Mouse (Mus musculus) liver, embryonic 14.5 days (tissue): ENCODE data around the gene Pgpep1l. TPM values are rescaled to one million over a fixed set of nuclear protein-coding genes. Genes with fewer than 3 reads are reported as not detected.

ENCODE experiments used
- ATAC-seq: fragments of 200-750 bp; cut with Nextera tagmentation; 2 replicates; pipeline ENCODE4 v1.8.0; 2017; ENCODE audit warnings: moderate number of reproducible peaks, mild to moderate bottlenecking, moderate library complexity; ENCODE audit not compliant: insufficient read depth
- DNase-seq, 3 experiments: peaks; one replicate each; pipeline ENCODE4 v3.0.0-alpha.2; 2012 to 2013; ENCODE audit warnings: low read depth in 3 of 3, low spot score in 3 of 3
- H3K27ac ChIP-seq: fragments of 300-500 bp; sonication (generic); 2 replicates; pipeline ENCODE4 v1.5.1; 2014; ENCODE audit warnings: moderate library complexity, mild to moderate bottlenecking, control low read depth, inconsistent platforms
- H3K27me3 ChIP-seq: fragments of 300-500 bp; sonication (generic); 2 replicates; pipeline ENCODE4 v1.6.1; 2014; ENCODE audit warnings: mild to moderate bottlenecking, low read length, moderate library complexity; ENCODE audit not compliant: control insufficient read depth, insufficient read depth
- H3K36me3 ChIP-seq: fragments of 300-500 bp; sonication (generic); replicated peaks from 2 replicates; pipeline ENCODE4 v1.6.1; 2014; ENCODE audit warnings: low read depth; ENCODE audit not compliant: control insufficient read depth, insufficient read depth
- H3K4me1 ChIP-seq, 2 experiments: fragments of 200-500 bp in 1 of 2; fragments of 300-500 bp in 1 of 2; sonication (generic) in 1 of 2; replicated peaks; 2 replicates each; pipeline ENCODE4 v1.6.1; 2012 to 2014; ENCODE audit warnings: antibody characterized with exemption in 1 of 2, inconsistent platforms in 1 of 2, low read length in 1 of 2; ENCODE audit not compliant: control insufficient read depth in 2 of 2, insufficient read depth in 2 of 2
- H3K4me2 ChIP-seq: fragments of 300-500 bp; sonication (generic); 2 replicates; pipeline ENCODE4 v1.6.1; 2014; ENCODE audit warnings: low read depth, mild to moderate bottlenecking, control low read depth, moderate library complexity
- H3K4me3 ChIP-seq, 2 experiments: fragments of 200-500 bp in 1 of 2; fragments of 300-500 bp in 1 of 2; sonication (generic) in 1 of 2; 2 replicates each; pipeline ENCODE4 v1.5.1; 2012 to 2014; ENCODE audit warnings: low read depth in 2 of 2, low read length in 2 of 2, mild to moderate bottlenecking in 2 of 2, control low read depth in 1 of 2, inconsistent platforms in 1 of 2, moderate library complexity in 1 of 2; ENCODE audit not compliant: insufficient read depth in 1 of 2
- H3K9ac ChIP-seq: fragments of 300-500 bp; sonication (generic); replicated peaks from 2 replicates; pipeline ENCODE4 v1.6.1; 2014; ENCODE audit warnings: mild to moderate bottlenecking, control low read depth, moderate library complexity
- H3K9me3 ChIP-seq: fragments of 300-500 bp; sonication (generic); 2 replicates; pipeline ENCODE4 v1.6.1; 2016; ENCODE audit warnings: low read length, mixed read lengths; ENCODE audit not compliant: control insufficient read depth
- CTCF ChIP-seq: IDR thresholded peaks from 2 replicates; pipeline ENCODE4 v1.5.1; 2016; ENCODE audit warnings: antibody characterized with exemption, low read depth, control low read depth
- EP300 ChIP-seq: IDR thresholded peaks from 2 replicates; pipeline ENCODE4 v1.6.1; 2016; ENCODE audit warnings: antibody characterized with exemption, low read depth
- WGBS: fragments of 180-500 bp; shearing (Covaris S2); extraction: QIAGEN DNeasy Blood & Tissue Kit; methylation state at CpG from one replicate; pipeline ENCODE4 v1.1.7; 2014; ENCODE audit not compliant: insufficient replicate concordance; 5-methylcytosine and 5-hydroxymethylcytosine counted together
- polyA plus RNA-seq, 2 experiments: library from polyadenylated mRNA; depleted of rRNA in 1 of 2; stranded (reverse) in 1 of 2; unstranded in 1 of 2; fragments of >200 nt; fragmentation: Nextera tagmentation in 1 of 2; extraction: Ambion mirVana in 1 of 2; gene quantifications; 2 replicates each; pipeline versions ENCODE4 v1.2.1 to v1.2.3; 2012 to 2014

Gene Pgpep1l
- polyA plus RNA-seq, 2 experiments = not detected

DNA sequence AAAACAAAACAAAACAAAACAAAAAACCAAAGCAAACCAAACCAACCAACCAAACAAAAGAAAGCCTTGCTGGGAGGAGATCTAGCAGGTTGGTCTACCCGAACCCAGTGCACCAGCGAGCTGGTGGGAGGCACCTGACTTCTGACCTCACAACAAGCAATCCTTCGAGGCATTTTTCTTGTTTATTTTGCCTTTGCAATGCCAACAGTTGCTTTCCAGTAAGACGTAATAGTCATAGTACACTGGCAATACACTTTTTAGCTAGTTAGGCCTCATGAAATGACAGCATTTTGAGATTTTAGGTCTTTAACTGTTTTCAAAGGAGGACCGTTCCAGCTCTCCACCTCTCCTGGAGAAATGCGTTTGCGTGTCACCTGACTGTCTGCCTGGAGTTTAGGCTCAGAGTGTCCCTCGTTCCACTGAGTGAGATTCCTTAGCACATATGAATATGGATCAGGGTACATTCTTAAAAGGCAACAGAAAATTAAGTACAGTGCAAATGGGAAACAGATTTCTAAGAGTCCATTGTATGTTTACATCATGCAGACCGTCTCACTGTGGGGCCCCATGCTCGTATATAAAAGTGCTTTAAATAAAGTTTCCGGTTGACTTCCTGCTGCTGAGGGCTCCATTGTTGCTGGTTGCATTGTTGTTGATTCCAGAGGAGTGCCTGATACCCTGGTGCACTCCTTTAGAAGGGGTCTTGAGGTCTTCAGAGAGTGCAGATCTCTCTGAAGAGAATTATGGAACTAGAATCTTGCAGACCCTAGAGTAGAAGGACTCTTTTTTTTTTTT is 41.9 kb upstream of the Pgpep1l start:
- no peak overlapping the region for H3K4me3 ChIP-seq
- 58% methylated on average over 11 of the region's 11 CpGs for WGBS
- no peaks in the 10 kb centered on the region for H3K36me3 ChIP-seq
- no peaks in the 10 kb centered on the region for H3K9me3 ChIP-seq
- no peak overlapping the region for H3K27ac ChIP-seq
- H3K27me3 ChIP-seq = no peaks in the 10 kb centered on the region
- no peak for ATAC-seq
- no peak overlapping the region for H3K9ac ChIP-seq
- no peaks in the 10 kb centered on the region for H3K4me1 ChIP-seq
- no peak for TF ChIP-seq CTCF
- no peak overlapping the region for H3K4me2 ChIP-seq
- no peak for DNase-seq

DNA sequence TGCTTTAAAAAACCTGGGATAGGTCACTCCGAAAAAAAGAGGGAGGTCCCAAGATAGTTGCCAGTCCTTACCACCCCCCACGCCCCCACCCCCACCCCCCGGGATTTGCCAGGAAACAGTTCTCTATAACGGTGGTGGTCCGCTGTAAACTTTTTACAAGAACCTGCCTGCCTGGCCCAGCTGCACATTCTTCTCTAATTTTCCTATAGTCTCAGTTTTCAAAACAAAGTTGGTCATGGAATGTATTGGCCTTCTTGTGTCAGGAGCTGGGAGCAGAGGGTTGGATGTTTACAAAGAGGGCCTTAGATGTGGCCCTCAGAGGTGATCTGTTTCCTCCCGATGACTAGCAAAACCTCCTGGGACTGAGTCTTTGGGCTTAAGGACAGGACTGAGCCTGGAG is 39.7 kb upstream of the Pgpep1l start:
- ATAC-seq (no peak), DNase-seq (no peak)
- no peaks in the 10 kb centered on the region for H3K9me3 ChIP-seq
- 61% methylated on average over 6 of the region's 6 CpGs for WGBS
- no peak overlapping the region for H3K4me3 ChIP-seq
- no peaks in the 10 kb centered on the region for H3K36me3 ChIP-seq
- H3K27me3 ChIP-seq = no peaks in the 10 kb centered on the region
- TF ChIP-seq EP300 = no peak
- no peak for TF ChIP-seq CTCF
- H3K4me1 ChIP-seq = no peaks in the 10 kb centered on the region
- no peak overlapping the region for H3K4me2 ChIP-seq
- H3K27ac ChIP-seq = no peak overlapping the region
- H3K9ac ChIP-seq = no peak overlapping the region

DNA sequence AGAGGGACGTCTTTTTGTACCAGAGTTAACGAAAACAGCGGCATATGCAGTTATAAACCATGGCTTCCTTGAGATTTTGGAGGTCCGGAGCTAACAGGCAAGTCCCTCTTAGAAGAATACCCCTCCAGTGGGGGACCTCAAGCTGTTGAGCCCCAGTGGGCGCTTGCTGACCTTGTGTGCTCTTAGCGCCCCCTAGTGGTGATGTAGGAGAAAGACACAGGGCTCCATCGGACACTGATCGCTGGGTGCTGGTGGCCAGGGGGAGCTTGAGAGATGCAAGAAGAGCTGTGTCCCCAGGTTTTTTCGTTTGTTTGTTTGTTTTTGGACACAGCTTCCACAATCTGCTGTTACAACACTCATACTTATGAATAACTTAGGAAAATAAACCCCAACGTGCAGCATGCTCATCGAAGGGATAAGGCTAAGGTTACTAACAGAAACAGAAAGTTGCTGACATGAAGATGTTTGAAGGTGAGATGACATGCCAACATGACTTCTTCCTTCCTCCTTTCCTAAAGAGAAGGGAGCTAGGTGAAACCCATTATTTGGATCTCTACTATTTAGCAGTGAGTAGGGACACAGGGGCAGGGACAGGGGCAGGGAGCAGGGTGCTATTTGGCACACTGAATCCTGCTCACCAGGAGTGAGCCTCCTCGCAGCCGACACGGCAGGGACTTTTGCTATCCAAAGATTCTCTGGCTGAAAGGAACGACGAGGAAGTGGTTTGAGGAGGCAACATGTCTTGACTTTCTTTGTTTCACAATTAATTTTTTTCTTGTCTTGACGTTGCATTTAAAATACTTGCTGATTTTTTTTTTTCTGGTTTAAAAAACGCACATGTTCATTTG is 38.8 kb upstream of the Pgpep1l start:
- peak; percentile 96 for TF ChIP-seq CTCF
- no peak for TF ChIP-seq EP300
- no peaks in the 10 kb centered on the region for H3K4me1 ChIP-seq
- no peak overlapping the region for H3K27ac ChIP-seq
- peak; percentile 31 to 42 (median 34) for DNase-seq
- H3K9me3 ChIP-seq = no peaks in the 10 kb centered on the region
- peak overlapping the region in 1 of 2 experiments; percentile 33; a peak in 2 of 4 replicates for H3K4me3 ChIP-seq
- H3K36me3 ChIP-seq = no peaks in the 10 kb centered on the region
- peak; percentile 51; the same call in 1 of the 2 replicates for ATAC-seq
- H3K4me2 ChIP-seq = peak overlapping the region; percentile 66
- no peaks in the 10 kb centered on the region for H3K27me3 ChIP-seq
- WGBS = 17% methylated on average over 18 of the region's 18 CpGs
- no peak overlapping the region; the same call in 1 of the 2 replicates for H3K9ac ChIP-seq

DNA sequence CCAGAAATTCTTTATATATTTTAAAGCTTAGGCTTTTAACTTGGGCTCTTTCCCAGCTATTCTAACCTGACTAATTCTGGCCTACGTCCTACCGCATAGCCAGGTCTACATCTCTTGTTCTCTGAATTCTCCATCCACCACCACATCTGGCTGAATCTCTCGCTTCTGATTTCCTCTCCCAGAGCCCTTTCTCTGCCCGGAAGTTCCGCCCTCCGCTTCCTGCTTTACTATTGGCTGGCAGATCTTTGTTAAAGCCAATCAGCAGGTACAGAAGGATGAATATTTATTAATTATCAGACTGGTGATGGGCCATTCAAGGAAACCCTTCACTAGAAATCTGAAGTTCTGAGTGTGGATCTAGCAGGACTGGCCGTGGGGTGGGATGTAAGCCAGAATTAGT is 37.1 kb upstream of the Pgpep1l start:
- Histone ChIP-seq H3K4me2 (no peak overlapping the region), H3K9me3 (no peaks in the 10 kb centered on the region), H3K27ac (no peak overlapping the region), H3K36me3 (no peaks in the 10 kb centered on the region), H3K27me3 (no peaks in the 10 kb centered on the region), H3K4me3 (no peak overlapping the region), H3K4me1 (no peaks in the 10 kb centered on the region), H3K9ac (no peak overlapping the region)
- no peak for DNase-seq
- 57% methylated on average over 7 of the region's 7 CpGs for WGBS
- TF ChIP-seq CTCF = no peak
- no peak for TF ChIP-seq EP300
- no peak for ATAC-seq

DNA sequence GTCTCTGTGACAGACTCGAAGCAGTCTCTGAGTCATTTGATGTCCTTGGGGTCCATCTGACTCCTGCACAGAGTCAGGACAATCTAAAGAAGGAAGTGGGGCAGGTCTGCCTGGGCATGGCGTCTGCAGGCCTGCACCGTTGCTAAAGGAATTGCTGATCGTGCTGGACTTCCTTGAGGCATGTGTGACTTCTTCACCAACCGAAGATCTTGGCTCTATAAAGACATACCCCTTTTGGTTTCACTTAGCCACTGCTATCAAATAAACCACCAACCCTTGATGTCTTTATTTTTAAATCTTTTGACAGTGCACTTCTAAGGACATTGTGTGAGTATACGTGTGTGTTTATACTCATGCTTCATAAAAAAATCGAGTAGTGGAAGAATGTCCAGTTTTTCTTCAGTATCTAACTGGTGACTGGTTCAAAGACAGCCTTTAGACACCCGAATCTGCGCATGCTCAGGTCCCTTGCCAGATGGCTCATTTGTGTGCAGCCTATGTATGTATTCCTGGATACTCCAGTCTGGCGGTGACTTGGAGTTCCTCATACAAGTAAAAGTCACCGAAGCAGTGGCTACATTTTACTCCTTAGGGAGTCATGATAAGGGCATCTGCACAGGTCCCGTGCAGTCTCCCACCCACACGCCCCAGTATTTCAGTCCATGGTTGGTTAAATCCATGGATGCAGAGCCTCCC is 34.5 kb upstream of the Pgpep1l start:
- TF ChIP-seq EP300 (no peak), CTCF (no peak)
- WGBS = 58% methylated on average over 13 of the region's 13 CpGs
- no peak for DNase-seq
- Histone ChIP-seq H3K27me3 (no peaks in the 10 kb centered on the region), H3K9me3 (no peaks in the 10 kb centered on the region), H3K27ac (no peak overlapping the region), H3K4me3 (no peak overlapping the region), H3K36me3 (no peaks in the 10 kb centered on the region), H3K9ac (no peak overlapping the region), H3K4me2 (no peak overlapping the region), H3K4me1 (no peaks in the 10 kb centered on the region)
- no peak for ATAC-seq
